Mouse (Mus musculus) lung, adult 2 months (tissue): ENCODE measurements around the gene Ocm.
"Not testable (repeated sequence)": the region's sequence is repeated elsewhere in the genome, so short reads cannot be mapped to it uniquely, and the experiment has no call there.

Experiments used
- CTCF ChIP-seq: fragments of 200-500 bp; IDR thresholded peaks from 2 replicates; pipeline ENCODE4 v1.5.1; 2011; ENCODE audit warnings: mild to moderate bottlenecking, low read length, control low read depth; ENCODE audit not compliant: insufficient read depth
- POLR2A ChIP-seq: fragments of 200-500 bp; IDR thresholded peaks from 2 replicates; pipeline ENCODE4 v1.6.1; 2011; ENCODE audit warnings: low read depth, mild to moderate bottlenecking, control low read depth, low read length, borderline replicate concordance; ENCODE audit errors: extremely low read depth

GRCm38 (mm10) chr5:144013366-144014134 lies 12.9 kb downstream of the Ocm start:
- TF ChIP-seq CTCF, POLR2A: not testable (repeated sequence)
